Mouse (Mus musculus) R1 (cell line): ENCODE data around the gene Shoc2.

ENCODE experiments used
- DNase-seq: peaks from one replicate; pipeline ENCODE4 v3.0.0-alpha.2; 2018; ENCODE audit warnings: low read depth, low spot score

Gene Shoc2

DNA sequence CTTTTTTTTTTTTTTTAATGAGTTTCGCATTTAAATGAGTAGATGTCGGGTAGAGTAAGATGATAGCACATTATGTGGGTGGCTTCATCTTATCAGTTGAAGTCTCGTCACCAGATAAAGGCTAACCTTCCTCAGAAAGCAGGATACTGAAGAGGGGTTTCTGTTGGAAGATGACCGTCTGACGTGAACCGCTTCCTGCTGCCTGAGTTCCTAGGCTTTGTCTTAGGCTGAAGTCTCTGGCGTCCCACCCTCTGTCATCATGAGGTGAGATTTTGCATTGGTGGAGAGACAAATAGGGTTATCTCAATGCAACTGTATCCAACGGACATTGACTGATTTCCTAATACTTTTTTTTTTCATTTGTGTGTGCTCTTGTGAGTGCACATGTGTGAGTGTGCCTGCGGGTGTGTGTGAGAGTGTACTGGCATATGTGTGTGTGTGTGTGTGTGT is 137.6 kb downstream of the Shoc2 start:
- DNase-seq, result no peak
